ENCODE assay signal across 8 mouse cellular contexts in genomic region chr7:24462388-24463319, GRCm38 (mm10). TPM values are rescaled to one million over a fixed set of nuclear protein-coding genes. Genes with fewer than 3 reads are reported as not detected.
DNase-seq lines count a peak whose midpoint lies in the region; ATAC-seq and TF ChIP-seq lines count a peak whose summit lies in the region.

Gene Plaur, plus strand, starts transcription at chr7:24462484.

- no peaks in the 10 kb centered on the region for H3K9me3 ChIP-seq in forebrain, embryonic 11.5 days (ENCODE audit: control insufficient read depth, low read length)
- no peaks in the 10 kb centered on the region for H3K9me3 ChIP-seq in hindbrain, embryonic 14.5 days (ENCODE audit: control insufficient read depth, low read length)
- no peaks in the 10 kb centered on the region for H3K9me3 ChIP-seq in liver, embryonic 12.5 days (replicated peaks)

- intact Hi-C loops in gastrocnemius, adult 2 months (cut with DNase I): no loop called here
- intact Hi-C loops in left cerebral cortex, postnatal 36 days (cut with DNase I): no loop called here

- no peak within 1 kb of the TSS for H3ac ChIP-seq in myocyte (ENCODE audit: control insufficient read depth, insufficient read length)

- H3K36me3 ChIP-seq in forebrain, embryonic 11.5 days (ENCODE audit: control insufficient read depth, insufficient read depth, low read length): no peaks in the 10 kb centered on the region
- H3K36me3 ChIP-seq in hindbrain, embryonic 14.5 days (replicated peaks; ENCODE audit: control insufficient read depth, insufficient read depth): no peaks in the 10 kb centered on the region
- H3K36me3 ChIP-seq in liver, embryonic 12.5 days: 0 out of 2 replicates have a peak, but pooled peaks cover 6% of the 10 kb centered on the region
- H3K36me3 ChIP-seq in myocyte (ENCODE audit: control insufficient read depth, insufficient read depth): peaks cover 6% of the 10 kb centered on the region

- peaks cover 2% of the 10 kb centered on the region; the same call in 1 of the 2 replicates for H3K27me3 ChIP-seq in forebrain, embryonic 11.5 days (ENCODE audit: control insufficient read depth, insufficient read depth, low read length)
- no peaks in the 10 kb centered on the region; the same call in 1 of the 2 replicates for H3K27me3 ChIP-seq in hindbrain, embryonic 14.5 days (ENCODE audit: control insufficient read depth, insufficient read depth, low read length)
- H3K27me3 ChIP-seq in liver, embryonic 12.5 days (replicated peaks): peaks cover 37% of the 10 kb centered on the region
- no peaks in the 10 kb centered on the region for H3K27me3 ChIP-seq in myocyte (ENCODE audit: control insufficient read depth, insufficient read depth, insufficient read length)

- peaks cover 31% of the 10 kb centered on the region for H3K79me2 ChIP-seq in myocyte (ENCODE audit: control insufficient read depth, insufficient read depth)

- peak within 1 kb of the TSS; percentile 26 for H3K4me2 ChIP-seq in forebrain, embryonic 11.5 days (ENCODE audit: low read depth, low read length, severe bottlenecking)
- peak within 1 kb of the TSS; percentile 29 for H3K4me2 ChIP-seq in hindbrain, embryonic 14.5 days (replicated peaks)
- peak within 1 kb of the TSS; percentile 56 for H3K4me2 ChIP-seq in liver, embryonic 12.5 days
- H3K4me2 ChIP-seq in myocyte (ENCODE audit: low read depth): peak within 1 kb of the TSS; percentile 72

- peaks cover 3% of the 10 kb centered on the region; the same call in 1 of the 2 replicates for H3K4me1 ChIP-seq in forebrain, embryonic 11.5 days (replicated peaks; ENCODE audit: control insufficient read depth, insufficient read depth, low read length)
- H3K4me1 ChIP-seq in hindbrain, embryonic 14.5 days (replicated peaks; ENCODE audit: control insufficient read depth, insufficient read depth, low read length): peaks cover 5% of the 10 kb centered on the region; the same call in 1 of the 2 replicates
- peaks cover 27% of the 10 kb centered on the region for H3K4me1 ChIP-seq in liver, embryonic 12.5 days

- H3K4me3 ChIP-seq in gastrocnemius, adult 2 months: peak within 1 kb of the TSS; percentile 62
- no peak within 1 kb of the TSS for H3K4me3 ChIP-seq in forebrain, embryonic 11.5 days (ENCODE audit: low read depth, low read length)
- H3K4me3 ChIP-seq in hindbrain, embryonic 14.5 days (replicated peaks; ENCODE audit: low read length): no peak within 1 kb of the TSS
- H3K4me3 ChIP-seq in liver, embryonic 12.5 days: peak within 1 kb of the TSS; percentile 36
- H3K4me3 ChIP-seq in myocyte: peak within 1 kb of the TSS; percentile 89

- DNase-seq in gastrocnemius, adult 2 months: no peak
- no peak for DNase-seq in gastrocnemius, postnatal 4 days (ENCODE audit: low spot score in 2 of 2)
- DNase-seq in forebrain, embryonic 11.5 days (ENCODE audit: low spot score): no peak
- peak; percentile 33 for DNase-seq in hindbrain, embryonic 14.5 days (ENCODE audit: low spot score)
- DNase-seq in left cerebral cortex, postnatal 36 days (ENCODE audit: low spot score in 2 of 2): no peak
- DNase-seq in cerebellum, adult 9-10 months: no peak

- peak within 1 kb of the TSS; percentile 75 for H3K27ac ChIP-seq in gastrocnemius, adult 2 months
- no peak within 1 kb of the TSS for H3K27ac ChIP-seq in forebrain, embryonic 11.5 days (ENCODE audit: low read depth, low read length)
- H3K27ac ChIP-seq in hindbrain, embryonic 14.5 days: no peak within 1 kb of the TSS
- H3K27ac ChIP-seq in liver, embryonic 12.5 days: 0 out of 2 replicates have a peak within 1 kb of the TSS, but pooled peaks have one; percentile 23

- no peak within 1 kb of the TSS for H3K9ac ChIP-seq in forebrain, embryonic 11.5 days (ENCODE audit: low read length)
- no peak within 1 kb of the TSS for H3K9ac ChIP-seq in hindbrain, embryonic 14.5 days
- no peak within 1 kb of the TSS for H3K9ac ChIP-seq in liver, embryonic 12.5 days

- TF ChIP-seq POLR2A in myocyte (IDR thresholded peaks at IDR 0.05; ENCODE audit: insufficient read length, low read depth): peak; percentile 89

- 12% methylated on average over 27 of the region's 27 CpGs for WGBS in forebrain, embryonic 11.5 days
- 5% methylated on average over 27 of the region's 27 CpGs for WGBS in hindbrain, embryonic 14.5 days
- WGBS in liver, embryonic 12.5 days (ENCODE audit: insufficient replicate concordance): 2% methylated on average over 27 of the region's 27 CpGs

- TF ChIP-seq CTCF in gastrocnemius, adult 2 months (IDR thresholded peaks at IDR 0.05): no peak

- 0 out of 2 replicates have a peak, but pooled peaks have one; percentile 33 for ATAC-seq in forebrain, embryonic 11.5 days (replicated peaks; ENCODE audit: low FRiP score)
- peak; percentile 11; the same call in 1 of the 2 replicates for ATAC-seq in hindbrain, embryonic 14.5 days (ENCODE audit: low FRiP score)
- peak; percentile 35; the same call in 1 of the 2 replicates for ATAC-seq in liver, embryonic 12.5 days

TF ChIP-seq in myocyte, 11 proteins besides CTCF, POLR2A, EP300 and RAD21:
- peak; percentile 24 for TF ChIP-seq POLR2AphosphoS2 (IDR thresholded peaks at IDR 0.05; ENCODE audit: insufficient read length, low read depth)
- peak; percentile 69 for TF ChIP-seq USF1 (IDR thresholded peaks at IDR 0.05; ENCODE audit: low read depth)
- TF ChIP-seq CEBPB (IDR thresholded peaks at IDR 0.05; ENCODE audit: insufficient read depth, poor library complexity, severe bottlenecking): no peak

RNA-seq across cellular contexts. Expression of gene Plaur, which starts in this region (rescaled TPM):
- 1 to 10 TPM in 1 of 2 experiments, under 1 TPM in 1; 0.89 to 1.3 TPM for total RNA-seq in gastrocnemius, adult 2 months (2021)
- total RNA-seq in gastrocnemius, postnatal 4 days (2021): 1 to 10 TPM; 2.5 to 3.7 TPM
- polyA plus RNA-seq in forebrain, embryonic 11.5 days (2014; fragmentation: Nextera tagmentation; extraction: Ambion mirVana): 1.1 and 1.2 TPM in 2 replicates
- polyA plus RNA-seq in hindbrain, embryonic 14.5 days (2014; fragmentation: Nextera tagmentation; extraction: Ambion mirVana): 1.6 and 1.9 TPM in 2 replicates
- polyA plus RNA-seq in liver, embryonic 12.5 days (2016; fragmentation: Nextera tagmentation; extraction: Ambion mirVana): 2.6 and 2.8 TPM in 2 replicates
- 32.5 TPM for polyA plus RNA-seq in myocyte (2012; fragmentation: generic; extraction: Trizol)
- total RNA-seq in left cerebral cortex, postnatal 36 days (2021): 1 to 10 TPM in 1 of 2 experiments, under 1 TPM in 1; 0.91 to 1.7 TPM

Comparison
In these comparisons a context has a peak if more than half of its experiments do, and no peak if none do; other contexts are left out.
1. H3K27ac ChIP-seq: peak in gastrocnemius, adult 2 months (single experiment) and liver, embryonic 12.5 days (single experiment); none in forebrain, embryonic 11.5 days (single experiment) and hindbrain, embryonic 14.5 days (single experiment).
2. H3K4me3 ChIP-seq: peak in gastrocnemius, adult 2 months (single experiment), liver, embryonic 12.5 days (single experiment) and myocyte (single experiment); none in forebrain, embryonic 11.5 days (single experiment) and hindbrain, embryonic 14.5 days (single experiment).
3. Peak in every context shown above with its lines, with median percentiles within 50 percentile points of each other: ATAC-seq and H3K4me2 ChIP-seq.